Mouse (Mus musculus): Measurements from ENCODE around the gene Snrpg.

GRCm38 (mm10) chr6:86364442-86365141 lies 6.5 kb upstream of the Snrpg start:
- TF ChIP-seq TAL1 (IDR thresholded peaks at IDR 0.05; ENCODE audit: low read length) (no peak), GATA1 (IDR thresholded peaks at IDR 0.05; ENCODE audit: low read length) (peak; percentile 60)
